Mouse (Mus musculus) Muller cell, postnatal 12 days (primary cell): Measurements from ENCODE around the gene Drap1.

ENCODE experiments used
- DNase-seq: peaks from one replicate; pipeline ENCODE4 v3.0.0-alpha.2; 2015; ENCODE audit errors: inconsistent ontology term

Drap1 gene

GRCm38 (mm10) chr19:5383326-5383725 is 41.5 kb downstream of the Drap1 start:
- DNase-seq = no peak

DNA sequence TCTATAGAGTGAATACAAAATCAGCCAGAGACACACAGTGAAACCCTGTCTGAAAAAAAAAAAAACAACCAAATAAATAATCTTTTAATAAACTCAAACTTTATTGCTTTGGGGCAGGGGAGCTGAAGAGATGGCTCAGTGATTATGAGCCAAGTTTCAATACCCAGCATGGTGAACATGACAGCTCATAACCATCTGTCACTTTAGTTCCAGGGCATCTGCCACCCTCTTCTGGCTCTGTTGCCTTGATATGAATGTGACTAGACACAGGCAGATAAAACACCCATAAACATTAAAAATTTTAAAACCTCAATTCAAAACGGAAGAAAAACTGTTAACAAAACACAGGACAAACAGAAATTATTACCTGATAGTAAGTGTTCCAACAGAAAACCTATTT is 47.3 kb downstream of the Drap1 start:
- DNase-seq = no peak

DNA sequence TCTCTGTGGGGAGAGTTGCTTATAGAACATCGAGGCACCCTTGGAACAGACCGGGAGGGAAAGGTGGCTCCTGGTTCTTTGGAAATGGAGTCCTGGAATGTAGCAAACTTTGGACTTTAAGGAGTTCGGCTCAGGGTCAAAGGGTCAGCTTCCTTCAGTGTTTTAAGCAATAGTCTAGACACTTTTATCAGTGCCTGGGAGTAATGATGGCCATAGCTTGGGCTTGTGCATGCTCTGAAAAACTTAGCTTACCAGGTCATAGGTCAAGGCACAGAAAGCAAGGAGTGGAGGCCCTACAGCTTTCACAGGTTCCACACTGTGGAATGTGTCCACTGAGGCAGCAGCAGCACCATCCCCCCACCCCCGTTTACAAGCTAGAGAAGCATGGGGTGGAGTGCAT is 50.0 kb downstream of the Drap1 start:
- no peak for DNase-seq

GRCm38 (mm10) chr19:5374177-5374576 is 50.6 kb downstream of the Drap1 start:
- no peak for DNase-seq
